Mouse (Mus musculus): ENCODE data around the gene Prim2. TPM values are rescaled to one million over a fixed set of nuclear protein-coding genes. Genes with fewer than 3 reads are reported as not detected.
A peak's percentile ranks its signal among the peaks of the same experiment; 100 is the strongest.
"Not testable (repeated sequence)": the region's sequence is repeated elsewhere in the genome, so short reads cannot be mapped to it uniquely, and the experiment has no call there.

The Prim2 gene
- polyA plus RNA-seq, 1 experiment from 2014 or later = 30.0 TPM

GRCm38 (mm10) chr1:33649021-33649420 lies 20.6 kb downstream of the Prim2 start:
- H3K27me3 ChIP-seq = no peaks in the 10 kb centered on the region
- H3K4me1 ChIP-seq = no peaks in the 10 kb centered on the region
- no peak overlapping the region for H3K4me2 ChIP-seq (replicated peaks)
- peaks cover 16% of the 10 kb centered on the region for H3K36me3 ChIP-seq
- H3K9ac ChIP-seq = no peak overlapping the region
- no peak overlapping the region for H3K27ac ChIP-seq
- no peak overlapping the region for H3K4me3 ChIP-seq
- 96% methylated on average over 4 of the region's 4 CpGs for WGBS
- no peak for ATAC-seq (ENCODE audit: low FRiP score)
- H3K9me3 ChIP-seq (replicated peaks) = no peaks in the 10 kb centered on the region

GRCm38 (mm10) chr1:33647661-33648060 lies 21.9 kb downstream of the Prim2 start:
- Histone ChIP-seq H3K27me3 (no peaks in the 10 kb centered on the region), H3K4me1 (no peaks in the 10 kb centered on the region), H3K4me2 (replicated peaks) (no peak overlapping the region), H3K9ac (no peak overlapping the region), H3K9me3 (replicated peaks) (no peaks in the 10 kb centered on the region), H3K27ac (no peak overlapping the region), H3K4me3 (no peak overlapping the region), H3K36me3 (peaks cover 16% of the 10 kb centered on the region)
- no peak for ATAC-seq (ENCODE audit: low FRiP score)
- 88% methylated on average over 4 of the region's 4 CpGs for WGBS

- no peaks in the 10 kb centered on the region for H3K9me3 ChIP-seq (replicated peaks)
- no peak overlapping the region for H3K4me3 ChIP-seq
- no peak overlapping the region for H3K27ac ChIP-seq
- 74% methylated on average over 4 of the region's 4 CpGs for WGBS
- H3K4me2 ChIP-seq (replicated peaks) = no peak overlapping the region
- no peak overlapping the region for H3K9ac ChIP-seq
- no peaks in the 10 kb centered on the region for H3K4me1 ChIP-seq
- peaks cover 17% of the 10 kb centered on the region for H3K36me3 ChIP-seq
- no peaks in the 10 kb centered on the region for H3K27me3 ChIP-seq
- peak; percentile 71; the same call in 1 of the 2 replicates for ATAC-seq (ENCODE audit: low FRiP score)
Measured at GRCm38 (mm10) chr1:33647173-33647572, 22.4 kb downstream of the Prim2 start.

GRCm38 (mm10) chr1:33645689-33646088 lies 23.9 kb downstream of the Prim2 start:
- H3K36me3 ChIP-seq = peaks cover 12% of the 10 kb centered on the region
- no peak overlapping the region for H3K27ac ChIP-seq
- no peaks in the 10 kb centered on the region for H3K27me3 ChIP-seq
- no peak for ATAC-seq (ENCODE audit: low FRiP score)
- no peaks in the 10 kb centered on the region for H3K4me1 ChIP-seq
- no peak overlapping the region for H3K4me3 ChIP-seq
- WGBS = 92% methylated on average over 1 of the region's 1 CpGs
- H3K9ac ChIP-seq = no peak overlapping the region
- H3K9me3 ChIP-seq (replicated peaks) = no peaks in the 10 kb centered on the region
- H3K4me2 ChIP-seq (replicated peaks) = no peak overlapping the region

GRCm38 (mm10) chr1:33641139-33641538 lies 28.5 kb downstream of the Prim2 start:
- 95% methylated on average over 2 of the region's 2 CpGs for WGBS
- Histone ChIP-seq H3K4me1 (no peaks in the 10 kb centered on the region), H3K9ac (no peak overlapping the region), H3K9me3 (replicated peaks) (0 out of 2 replicates have a peak, but pooled peaks cover 3% of the 10 kb centered on the region), H3K36me3 (peaks cover 16% of the 10 kb centered on the region), H3K27ac (no peak overlapping the region), H3K4me3 (no peak overlapping the region), H3K27me3 (no peaks in the 10 kb centered on the region), H3K4me2 (replicated peaks) (no peak overlapping the region)
- ATAC-seq (ENCODE audit: low FRiP score) = no peak

GRCm38 (mm10) chr1:33640089-33640488 lies 29.5 kb downstream of the Prim2 start:
- Histone ChIP-seq H3K9me3 (replicated peaks) (0 out of 2 replicates have a peak, but pooled peaks cover 3% of the 10 kb centered on the region), H3K4me2 (replicated peaks) (no peak overlapping the region), H3K27ac (no peak overlapping the region), H3K4me1 (no peaks in the 10 kb centered on the region), H3K36me3 (peaks cover 16% of the 10 kb centered on the region), H3K9ac (no peak overlapping the region), H3K27me3 (no peaks in the 10 kb centered on the region), H3K4me3 (no peak overlapping the region)
- ATAC-seq (ENCODE audit: low FRiP score) = no peak
- WGBS = 92% methylated on average over 5 of the region's 5 CpGs

GRCm38 (mm10) chr1:33639234-33639633 lies 30.4 kb downstream of the Prim2 start:
- no peak for ATAC-seq (ENCODE audit: low FRiP score)
- Histone ChIP-seq H3K27me3 (no peaks in the 10 kb centered on the region), H3K27ac (no peak overlapping the region), H3K4me3 (no peak overlapping the region), H3K4me1 (no peaks in the 10 kb centered on the region), H3K36me3 (peaks cover 16% of the 10 kb centered on the region), H3K9ac (no peak overlapping the region), H3K9me3 (replicated peaks) (0 out of 2 replicates have a peak, but pooled peaks cover 3% of the 10 kb centered on the region), H3K4me2 (replicated peaks) (no peak overlapping the region)
- WGBS = 98% methylated on average over 7 of the region's 7 CpGs

- peaks cover 24% of the 10 kb centered on the region for H3K36me3 ChIP-seq
- H3K4me1 ChIP-seq = no peaks in the 10 kb centered on the region
- WGBS = 96% methylated on average over 14 of the region's 14 CpGs
- H3K4me3 ChIP-seq = no peak overlapping the region
- no peak overlapping the region for H3K9ac ChIP-seq
- H3K27me3 ChIP-seq = no peaks in the 10 kb centered on the region
- no peak overlapping the region for H3K27ac ChIP-seq
- no peak overlapping the region for H3K4me2 ChIP-seq (replicated peaks)
- no peak for ATAC-seq (ENCODE audit: low FRiP score)
- 0 out of 2 replicates have a peak, but pooled peaks cover 3% of the 10 kb centered on the region for H3K9me3 ChIP-seq (replicated peaks)
Measured at GRCm38 (mm10) chr1:33637827-33638226, 31.8 kb downstream of the Prim2 start.

GRCm38 (mm10) chr1:33636421-33637195 lies 33.0 kb downstream of the Prim2 start:
- Histone ChIP-seq H3K4me1 (no peaks in the 10 kb centered on the region), H3K36me3 (peaks cover 21% of the 10 kb centered on the region), H3K27ac (no peak overlapping the region), H3K4me2 (replicated peaks) (no peak overlapping the region), H3K27me3 (no peaks in the 10 kb centered on the region), H3K9ac (no peak overlapping the region), H3K4me3 (no peak overlapping the region), H3K9me3 (replicated peaks) (0 out of 2 replicates have a peak, but pooled peaks cover 3% of the 10 kb centered on the region)
- 88% methylated on average over 10 of the region's 10 CpGs for WGBS
- no peak for ATAC-seq (ENCODE audit: low FRiP score)

GRCm38 (mm10) chr1:33631002-33631618 lies 38.5 kb downstream of the Prim2 start:
- ATAC-seq (ENCODE audit: low FRiP score); H3K9ac ChIP-seq; H3K4me1 ChIP-seq; H3K27me3 ChIP-seq; H3K4me3 ChIP-seq; H3K4me2 ChIP-seq (replicated peaks); H3K9me3 ChIP-seq (replicated peaks); H3K27ac ChIP-seq: not testable (repeated sequence)
- 87% methylated on average over 1 of the region's 1 CpGs for WGBS
- H3K36me3 ChIP-seq = peaks cover 20% of the 10 kb centered on the region

GRCm38 (mm10) chr1:33627803-33628202 lies 41.8 kb downstream of the Prim2 start:
- Histone ChIP-seq H3K27ac (no peak overlapping the region), H3K4me1 (no peaks in the 10 kb centered on the region)

GRCm38 (mm10) chr1:33627070-33627469 lies 42.5 kb downstream of the Prim2 start:
- Histone ChIP-seq H3K4me2 (replicated peaks) (no peak overlapping the region), H3K9me3 (replicated peaks) (no peaks in the 10 kb centered on the region), H3K9ac (no peak overlapping the region), H3K4me1 (no peaks in the 10 kb centered on the region), H3K27ac (no peak overlapping the region), H3K27me3 (no peaks in the 10 kb centered on the region), H3K4me3 (no peak overlapping the region), H3K36me3 (peaks cover 9% of the 10 kb centered on the region)
- 93% methylated on average over 2 of the region's 2 CpGs for WGBS
- ATAC-seq (ENCODE audit: low FRiP score) = no peak

More at GRCm38 (mm10) chr1:33627803-33628202, 41.8 kb downstream of the Prim2 start:
- WGBS = 87% methylated on average over 6 of the region's 6 CpGs
- ATAC-seq (ENCODE audit: low FRiP score) = no peak
- Histone ChIP-seq H3K36me3 (peaks cover 13% of the 10 kb centered on the region), H3K4me3 (no peak overlapping the region), H3K4me2 (replicated peaks) (no peak overlapping the region), H3K27me3 (no peaks in the 10 kb centered on the region), H3K9ac (no peak overlapping the region), H3K9me3 (replicated peaks) (no peaks in the 10 kb centered on the region)

Data from hindbrain, embryonic 12.5 days (tissue).